Mouse (Mus musculus): ENCODE data around the gene Ankrd33b. TPM values are rescaled to one million over a fixed set of nuclear protein-coding genes. Genes with fewer than 3 reads are reported as not detected.

Ankrd33b gene
- total RNA-seq, 4 experiments from 2014 or later: 1.1 to 3.8 (median 2.7) TPM

GRCm38 (mm10) chr15:31262361-31262760 lies 105.2 kb downstream of the Ankrd33b start:
- no peak for DNase-seq

GRCm38 (mm10) chr15:31261094-31261493 lies 106.4 kb downstream of the Ankrd33b start:
- DNase-seq: no peak

- DNase-seq: no peak
These were observed 108.7 kb downstream of the Ankrd33b start for GRCm38 (mm10) chr15:31258693-31259439.

- no peak for DNase-seq
These were observed 109.4 kb downstream of the Ankrd33b start for GRCm38 (mm10) chr15:31258029-31258692.

- DNase-seq: no peak
These were observed 110.2 kb downstream of the Ankrd33b start for GRCm38 (mm10) chr15:31257329-31257728.

- no peak for DNase-seq
These were observed 111.8 kb downstream of the Ankrd33b start for GRCm38 (mm10) chr15:31255762-31256161.

- DNase-seq: no peak
These were observed 112.5 kb downstream of the Ankrd33b start for GRCm38 (mm10) chr15:31254939-31255535.

- no peak for DNase-seq
These were observed 113.6 kb downstream of the Ankrd33b start for GRCm38 (mm10) chr15:31253963-31254362.

- DNase-seq: no peak
These were observed 114.1 kb downstream of the Ankrd33b start for GRCm38 (mm10) chr15:31253380-31253779.

- DNase-seq: no peak
These were observed 114.8 kb downstream of the Ankrd33b start for GRCm38 (mm10) chr15:31252590-31253311.

GRCm38 (mm10) chr15:31251189-31251588 lies 116.3 kb downstream of the Ankrd33b start:
- no peak for DNase-seq

- DNase-seq: no peak
These were observed 116.8 kb downstream of the Ankrd33b start for GRCm38 (mm10) chr15:31250676-31251075.

GRCm38 (mm10) chr15:31250027-31250426 lies 117.5 kb downstream of the Ankrd33b start:
- DNase-seq: no peak

- no peak for DNase-seq
These were observed 118.6 kb downstream of the Ankrd33b start for GRCm38 (mm10) chr15:31248882-31249281.

GRCm38 (mm10) chr15:31247035-31247434 lies 120.5 kb downstream of the Ankrd33b start:
- no peak for DNase-seq

- no peak for DNase-seq
These were observed 121.6 kb downstream of the Ankrd33b start for GRCm38 (mm10) chr15:31245934-31246333.

GRCm38 (mm10) chr15:31244696-31245445 lies 122.7 kb downstream of the Ankrd33b start:
- DNase-seq: no peak

- DNase-seq: no peak
These were observed 124.3 kb downstream of the Ankrd33b start for GRCm38 (mm10) chr15:31243260-31243659.

All from adrenal gland, adult 8-10 months (tissue).